Mouse (Mus musculus): ENCODE measurements around the gene Tanc2. TPM values are rescaled to one million over a fixed set of nuclear protein-coding genes. Genes with fewer than 3 reads are reported as not detected.
A peak's percentile ranks its signal among the peaks of the same experiment; 100 is the strongest.

Tanc2 gene
- polyA plus RNA-seq, 1 experiment from 2014 or later, result 5.6 TPM

GRCm38 (mm10) chr11:105964691-105965090 lies 374.9 kb downstream of the Tanc2 start:
- Histone ChIP-seq H3K9ac (ENCODE audit: low read length) (no peak overlapping the region), H3K4me3 (ENCODE audit: low read depth, low read length) (no peak overlapping the region), H3K27ac (replicated peaks; ENCODE audit: low read depth, low read length) (no peak overlapping the region), H3K36me3 (ENCODE audit: control insufficient read depth, insufficient read depth, low read length) (no peaks in the 10 kb centered on the region), H3K9me3 (ENCODE audit: control insufficient read depth, low read length) (no peaks in the 10 kb centered on the region), H3K4me2 (ENCODE audit: low read depth, severe bottlenecking) (no peak overlapping the region), H3K27me3 (ENCODE audit: control insufficient read depth, insufficient read depth, low read length) (peaks cover 30% of the 10 kb centered on the region), H3K4me1 (ENCODE audit: control insufficient read depth, insufficient read depth, low read length) (peaks cover 4% of the 10 kb centered on the region; the same call in 1 of the 2 replicates)
- 68% methylated on average over 5 of the region's 5 CpGs for WGBS
- no peak for ATAC-seq (ENCODE audit: insufficient number of reproducible peaks, low FRiP score, low TSS enrichment, low read depth)
- no peak for DNase-seq (ENCODE audit: low spot score)

- ATAC-seq (ENCODE audit: insufficient number of reproducible peaks, low FRiP score, low TSS enrichment, low read depth) (no peak), DNase-seq (ENCODE audit: low spot score) (no peak)
- H3K9me3 ChIP-seq (ENCODE audit: control insufficient read depth, low read length), result no peaks in the 10 kb centered on the region
- no peak overlapping the region for H3K27ac ChIP-seq (replicated peaks; ENCODE audit: low read depth, low read length)
- WGBS, result 75% methylated on average over 4 of the region's 4 CpGs
- no peak overlapping the region for H3K4me3 ChIP-seq (ENCODE audit: low read depth, low read length)
- H3K9ac ChIP-seq (ENCODE audit: low read length), result no peak overlapping the region
- peaks cover 4% of the 10 kb centered on the region; the same call in 1 of the 2 replicates for H3K4me1 ChIP-seq (ENCODE audit: control insufficient read depth, insufficient read depth, low read length)
- peaks cover 30% of the 10 kb centered on the region for H3K27me3 ChIP-seq (ENCODE audit: control insufficient read depth, insufficient read depth, low read length)
- H3K4me2 ChIP-seq (ENCODE audit: low read depth, severe bottlenecking), result no peak overlapping the region
- H3K36me3 ChIP-seq (ENCODE audit: control insufficient read depth, insufficient read depth, low read length), result no peaks in the 10 kb centered on the region
These were observed 376.5 kb downstream of the Tanc2 start for GRCm38 (mm10) chr11:105966288-105966687.

GRCm38 (mm10) chr11:105967741-105968574 lies 378.2 kb downstream of the Tanc2 start, which contains the start of gene Ace:
Ace (plus strand) TSS chr11:105967945.
- under 1% methylated on average over 67 of the region's 76 CpGs for WGBS
- H3K4me1 ChIP-seq (ENCODE audit: control insufficient read depth, insufficient read depth, low read length), result peaks cover 4% of the 10 kb centered on the region; the same call in 1 of the 2 replicates
- ATAC-seq (ENCODE audit: insufficient number of reproducible peaks, low FRiP score, low TSS enrichment, low read depth), result peak; percentile 48
- peak within 1 kb of the TSS; percentile 31 for H3K4me3 ChIP-seq (ENCODE audit: low read depth, low read length)
- peak within 1 kb of the TSS; percentile 55 for H3K9ac ChIP-seq (ENCODE audit: low read length)
- no peaks in the 10 kb centered on the region for H3K9me3 ChIP-seq (ENCODE audit: control insufficient read depth, low read length)
- H3K4me2 ChIP-seq (ENCODE audit: low read depth, severe bottlenecking), result peak within 1 kb of the TSS; percentile 69
- peaks cover 30% of the 10 kb centered on the region for H3K27me3 ChIP-seq (ENCODE audit: control insufficient read depth, insufficient read depth, low read length)
- no peak within 1 kb of the TSS for H3K27ac ChIP-seq (replicated peaks; ENCODE audit: low read depth, low read length)
- peak; percentile 49 for DNase-seq (ENCODE audit: low spot score)
- H3K36me3 ChIP-seq (ENCODE audit: control insufficient read depth, insufficient read depth, low read length), result no peaks in the 10 kb centered on the region

GRCm38 (mm10) chr11:105968948-105969347 lies 379.2 kb downstream of the Tanc2 start:
- H3K9ac ChIP-seq (ENCODE audit: low read length), result no peak overlapping the region
- H3K4me1 ChIP-seq (ENCODE audit: control insufficient read depth, insufficient read depth, low read length), result peaks cover 4% of the 10 kb centered on the region; the same call in 1 of the 2 replicates
- no peak overlapping the region for H3K4me3 ChIP-seq (ENCODE audit: low read depth, low read length)
- ATAC-seq (ENCODE audit: insufficient number of reproducible peaks, low FRiP score, low TSS enrichment, low read depth), result no peak
- peaks cover 30% of the 10 kb centered on the region for H3K27me3 ChIP-seq (ENCODE audit: control insufficient read depth, insufficient read depth, low read length)
- 59% methylated on average over 10 of the region's 10 CpGs for WGBS
- no peak overlapping the region for H3K4me2 ChIP-seq (ENCODE audit: low read depth, severe bottlenecking)
- no peaks in the 10 kb centered on the region for H3K36me3 ChIP-seq (ENCODE audit: control insufficient read depth, insufficient read depth, low read length)
- no peak overlapping the region for H3K27ac ChIP-seq (replicated peaks; ENCODE audit: low read depth, low read length)
- H3K9me3 ChIP-seq (ENCODE audit: control insufficient read depth, low read length), result no peaks in the 10 kb centered on the region
- DNase-seq (ENCODE audit: low spot score), result no peak

GRCm38 (mm10) chr11:105969516-105969915 lies 379.7 kb downstream of the Tanc2 start:
- no peak for ATAC-seq (ENCODE audit: insufficient number of reproducible peaks, low FRiP score, low TSS enrichment, low read depth)
- DNase-seq (ENCODE audit: low spot score), result peak; percentile 37
- no peak overlapping the region for H3K9ac ChIP-seq (ENCODE audit: low read length)
- no peaks in the 10 kb centered on the region for H3K36me3 ChIP-seq (ENCODE audit: control insufficient read depth, insufficient read depth, low read length)
- H3K4me2 ChIP-seq (ENCODE audit: low read depth, severe bottlenecking), result no peak overlapping the region
- peaks cover 30% of the 10 kb centered on the region for H3K27me3 ChIP-seq (ENCODE audit: control insufficient read depth, insufficient read depth, low read length)
- no peaks in the 10 kb centered on the region for H3K9me3 ChIP-seq (ENCODE audit: control insufficient read depth, low read length)
- peaks cover 4% of the 10 kb centered on the region; the same call in 1 of the 2 replicates for H3K4me1 ChIP-seq (ENCODE audit: control insufficient read depth, insufficient read depth, low read length)
- H3K4me3 ChIP-seq (ENCODE audit: low read depth, low read length), result no peak overlapping the region
- 39% methylated on average over 1 of the region's 1 CpGs for WGBS
- H3K27ac ChIP-seq (replicated peaks; ENCODE audit: low read depth, low read length), result no peak overlapping the region

GRCm38 (mm10) chr11:105974593-105974992 lies 384.8 kb downstream of the Tanc2 start:
- Histone ChIP-seq H3K27me3 (ENCODE audit: control insufficient read depth, insufficient read depth, low read length) (no peaks in the 10 kb centered on the region; the same call in 1 of the 2 replicates), H3K4me1 (ENCODE audit: control insufficient read depth, insufficient read depth, low read length) (no peaks in the 10 kb centered on the region), H3K9ac (ENCODE audit: low read length) (no peak overlapping the region), H3K4me2 (ENCODE audit: low read depth, severe bottlenecking) (no peak overlapping the region), H3K36me3 (ENCODE audit: control insufficient read depth, insufficient read depth, low read length) (no peaks in the 10 kb centered on the region), H3K4me3 (ENCODE audit: low read depth, low read length) (no peak overlapping the region), H3K27ac (replicated peaks; ENCODE audit: low read depth, low read length) (no peak overlapping the region), H3K9me3 (ENCODE audit: control insufficient read depth, low read length) (no peaks in the 10 kb centered on the region)
- WGBS, result 94% methylated on average over 6 of the region's 6 CpGs
- DNase-seq (ENCODE audit: low spot score) (no peak), ATAC-seq (ENCODE audit: insufficient number of reproducible peaks, low FRiP score, low TSS enrichment, low read depth) (no peak)

- no peak overlapping the region for H3K4me3 ChIP-seq (ENCODE audit: low read depth, low read length)
- 73% methylated on average over 3 of the region's 3 CpGs for WGBS
- no peaks in the 10 kb centered on the region for H3K9me3 ChIP-seq (ENCODE audit: control insufficient read depth, low read length)
- no peaks in the 10 kb centered on the region; the same call in 1 of the 2 replicates for H3K27me3 ChIP-seq (ENCODE audit: control insufficient read depth, insufficient read depth, low read length)
- no peaks in the 10 kb centered on the region for H3K4me1 ChIP-seq (ENCODE audit: control insufficient read depth, insufficient read depth, low read length)
- H3K9ac ChIP-seq (ENCODE audit: low read length), result no peak overlapping the region
- H3K4me2 ChIP-seq (ENCODE audit: low read depth, severe bottlenecking), result no peak overlapping the region
- DNase-seq (ENCODE audit: low spot score) (no peak), ATAC-seq (ENCODE audit: insufficient number of reproducible peaks, low FRiP score, low TSS enrichment, low read depth) (no peak; the same call in 1 of the 2 replicates)
- no peaks in the 10 kb centered on the region for H3K36me3 ChIP-seq (ENCODE audit: control insufficient read depth, insufficient read depth, low read length)
- H3K27ac ChIP-seq (replicated peaks; ENCODE audit: low read depth, low read length), result no peak overlapping the region
These were observed 385.3 kb downstream of the Tanc2 start for GRCm38 (mm10) chr11:105975050-105975449.

- Histone ChIP-seq H3K27ac (replicated peaks; ENCODE audit: low read depth, low read length) (no peak overlapping the region), H3K36me3 (ENCODE audit: control insufficient read depth, insufficient read depth, low read length) (no peaks in the 10 kb centered on the region), H3K4me2 (ENCODE audit: low read depth, severe bottlenecking) (no peak overlapping the region), H3K27me3 (ENCODE audit: control insufficient read depth, insufficient read depth, low read length) (no peaks in the 10 kb centered on the region), H3K4me3 (ENCODE audit: low read depth, low read length) (no peak overlapping the region), H3K9me3 (ENCODE audit: control insufficient read depth, low read length) (no peaks in the 10 kb centered on the region), H3K4me1 (ENCODE audit: control insufficient read depth, insufficient read depth, low read length) (no peaks in the 10 kb centered on the region), H3K9ac (ENCODE audit: low read length) (no peak overlapping the region)
- DNase-seq (ENCODE audit: low spot score) (no peak), ATAC-seq (ENCODE audit: insufficient number of reproducible peaks, low FRiP score, low TSS enrichment, low read depth) (no peak)
- 87% methylated on average over 5 of the region's 5 CpGs for WGBS
These were observed 385.9 kb downstream of the Tanc2 start for GRCm38 (mm10) chr11:105975636-105976035.

Data from limb, embryonic 11.5 days (tissue).